Mouse (Mus musculus): Measurements from ENCODE around the gene Gm49510. TPM values are rescaled to one million over a fixed set of nuclear protein-coding genes. Genes with fewer than 3 reads are reported as not detected.
A peak's percentile ranks its signal among the peaks of the same experiment; 100 is the strongest.

The Gm49510 gene
- 0.11 TPM in 1 of 2 replicates, not detected in the other for total RNA-seq (2012; rRNA removed)

- H3K36me3 ChIP-seq (ENCODE audit: control insufficient read depth, insufficient read depth, low read length, poor library complexity, severe bottlenecking) = peaks cover 8% of the 10 kb centered on the region
- no peaks in the 10 kb centered on the region for H3K9me3 ChIP-seq (ENCODE audit: control insufficient read depth, insufficient read depth, low read depth, low read length)
- no peak for TF ChIP-seq ZC3H11A (IDR thresholded peaks at IDR 0.05; ENCODE audit: borderline replicate concordance, low read depth, low read length)
- TF ChIP-seq HCFC1 (IDR thresholded peaks at IDR 0.05; ENCODE audit: borderline replicate concordance, insufficient read depth, low read length) = no peak
- no peak for TF ChIP-seq MAFK (IDR thresholded peaks at IDR 0.05; ENCODE audit: insufficient read depth, low read depth, low read length)
- no peak for TF ChIP-seq CHD2 (IDR thresholded peaks at IDR 0.05; ENCODE audit: low read depth, low read length)
- no peak for TF ChIP-seq ZNF384 (IDR thresholded peaks at IDR 0.05; ENCODE audit: low read depth, low read length)
- in situ Hi-C loops (cut with MboI; ENCODE audit: low sequenced_read_pairs in 2 of 2, unreplicated experiment in 2 of 2) = no loop called here
- no peak for DNase-seq (ENCODE audit: low read depth, low spot score)
- H3K27ac ChIP-seq (ENCODE audit: insufficient read depth, low read depth, low read length, poor library complexity, severe bottlenecking) = no peak within 1 kb of the TSS
- peak within 1 kb of the TSS; percentile 81 to 82 for H3K4me3 ChIP-seq (ENCODE audit: insufficient read depth in 1 of 2, low read depth in 1 of 2, low read length in 2 of 2, poor library complexity in 1 of 2, severe bottlenecking in 1 of 2)
- H3K9ac ChIP-seq (ENCODE audit: insufficient read depth, low read depth, low read length, poor library complexity, severe bottlenecking) = peak within 1 kb of the TSS; percentile 72
- H3K4me1 ChIP-seq (ENCODE audit: control insufficient read depth in 2 of 2, insufficient read depth in 2 of 2, low read length in 2 of 2, poor library complexity in 1 of 2) = peaks cover 13 to 44% of the 10 kb centered on the region in 2 experiments
Measured at GRCm38 (mm10) chr15:78899409-78899739, at the start of gene Gm49510. Gm49510 (plus strand) TSS chr15:78899667.

GRCm38 (mm10) chr15:78850059-78850824 lies 49.2 kb upstream of the Gm49510 start:
- Histone ChIP-seq H3K9ac (ENCODE audit: insufficient read depth, low read depth, low read length, poor library complexity, severe bottlenecking) (no peak overlapping the region), H3K36me3 (ENCODE audit: control insufficient read depth, insufficient read depth, low read length, poor library complexity, severe bottlenecking) (no peaks in the 10 kb centered on the region), H3K27ac (ENCODE audit: insufficient read depth, low read depth, low read length, poor library complexity, severe bottlenecking) (no peak overlapping the region), H3K4me3 (ENCODE audit: insufficient read depth in 1 of 2, low read depth in 1 of 2, low read length in 2 of 2, poor library complexity in 1 of 2, severe bottlenecking in 1 of 2) (no peak overlapping the region), H3K4me1 (ENCODE audit: control insufficient read depth in 2 of 2, insufficient read depth in 2 of 2, low read length in 2 of 2, poor library complexity in 1 of 2) (peaks cover 2 to 31% of the 10 kb centered on the region in 2 experiments; a peak in 2 of 4 replicates), H3K9me3 (ENCODE audit: control insufficient read depth, insufficient read depth, low read depth, low read length) (no peaks in the 10 kb centered on the region)
- DNase-seq (ENCODE audit: low read depth, low spot score) = no peak
- no peak for TF ChIP-seq ZC3H11A (IDR thresholded peaks at IDR 0.05; ENCODE audit: borderline replicate concordance, low read depth, low read length)
- TF ChIP-seq ZNF384 (IDR thresholded peaks at IDR 0.05; ENCODE audit: low read depth, low read length) = no peak
- TF ChIP-seq CHD2 (IDR thresholded peaks at IDR 0.05; ENCODE audit: low read depth, low read length) = no peak
- TF ChIP-seq MAFK (IDR thresholded peaks at IDR 0.05; ENCODE audit: insufficient read depth, low read depth, low read length) = no peak
- in situ Hi-C loops (cut with MboI; ENCODE audit: low sequenced_read_pairs in 2 of 2, unreplicated experiment in 2 of 2) = no loop called here

GRCm38 (mm10) chr15:78850944-78851343 lies 48.5 kb upstream of the Gm49510 start:
- no peaks in the 10 kb centered on the region for H3K9me3 ChIP-seq (ENCODE audit: control insufficient read depth, insufficient read depth, low read depth, low read length)
- TF ChIP-seq ZNF384 (IDR thresholded peaks at IDR 0.05; ENCODE audit: low read depth, low read length) (no peak), HCFC1 (IDR thresholded peaks at IDR 0.05; ENCODE audit: borderline replicate concordance, insufficient read depth, low read length) (no peak), ZC3H11A (IDR thresholded peaks at IDR 0.05; ENCODE audit: borderline replicate concordance, low read depth, low read length) (no peak), CHD2 (IDR thresholded peaks at IDR 0.05; ENCODE audit: low read depth, low read length) (no peak), MAFK (IDR thresholded peaks at IDR 0.05; ENCODE audit: insufficient read depth, low read depth, low read length) (no peak)
- H3K36me3 ChIP-seq (ENCODE audit: control insufficient read depth, insufficient read depth, low read length, poor library complexity, severe bottlenecking) = no peaks in the 10 kb centered on the region
- DNase-seq (ENCODE audit: low read depth, low spot score) = no peak
- in situ Hi-C loops (cut with MboI; ENCODE audit: low sequenced_read_pairs in 2 of 2, unreplicated experiment in 2 of 2) = no loop called here
- no peak overlapping the region for H3K9ac ChIP-seq (ENCODE audit: insufficient read depth, low read depth, low read length, poor library complexity, severe bottlenecking)
- H3K4me3 ChIP-seq (ENCODE audit: insufficient read depth in 1 of 2, low read depth in 1 of 2, low read length in 2 of 2, poor library complexity in 1 of 2, severe bottlenecking in 1 of 2) = no peak overlapping the region
- peaks cover 2 to 26% of the 10 kb centered on the region in 2 experiments; a peak in 2 of 4 replicates for H3K4me1 ChIP-seq (ENCODE audit: control insufficient read depth in 2 of 2, insufficient read depth in 2 of 2, low read length in 2 of 2, poor library complexity in 1 of 2)
- H3K27ac ChIP-seq (ENCODE audit: insufficient read depth, low read depth, low read length, poor library complexity, severe bottlenecking) = no peak overlapping the region

GRCm38 (mm10) chr15:78851505-78852153 lies 47.8 kb upstream of the Gm49510 start:
- H3K9me3 ChIP-seq (ENCODE audit: control insufficient read depth, insufficient read depth, low read depth, low read length) = no peaks in the 10 kb centered on the region
- in situ Hi-C loops (cut with MboI; ENCODE audit: low sequenced_read_pairs in 2 of 2, unreplicated experiment in 2 of 2) = no loop called here
- no peaks in the 10 kb centered on the region for H3K36me3 ChIP-seq (ENCODE audit: control insufficient read depth, insufficient read depth, low read length, poor library complexity, severe bottlenecking)
- peaks cover 2 to 23% of the 10 kb centered on the region in 2 experiments; a peak in 2 of 4 replicates for H3K4me1 ChIP-seq (ENCODE audit: control insufficient read depth in 2 of 2, insufficient read depth in 2 of 2, low read length in 2 of 2, poor library complexity in 1 of 2)
- no peak overlapping the region for H3K9ac ChIP-seq (ENCODE audit: insufficient read depth, low read depth, low read length, poor library complexity, severe bottlenecking)
- H3K27ac ChIP-seq (ENCODE audit: insufficient read depth, low read depth, low read length, poor library complexity, severe bottlenecking) = no peak overlapping the region
- TF ChIP-seq CHD2 (IDR thresholded peaks at IDR 0.05; ENCODE audit: low read depth, low read length) (no peak), HCFC1 (IDR thresholded peaks at IDR 0.05; ENCODE audit: borderline replicate concordance, insufficient read depth, low read length) (no peak), ZC3H11A (IDR thresholded peaks at IDR 0.05; ENCODE audit: borderline replicate concordance, low read depth, low read length) (no peak), ZNF384 (IDR thresholded peaks at IDR 0.05; ENCODE audit: low read depth, low read length) (no peak), MAFK (IDR thresholded peaks at IDR 0.05; ENCODE audit: insufficient read depth, low read depth, low read length) (no peak)
- peak; percentile 95 for DNase-seq (ENCODE audit: low read depth, low spot score)
- no peak overlapping the region for H3K4me3 ChIP-seq (ENCODE audit: insufficient read depth in 1 of 2, low read depth in 1 of 2, low read length in 2 of 2, poor library complexity in 1 of 2, severe bottlenecking in 1 of 2)
